Mouse (Mus musculus): Measurements from ENCODE around the gene Idua.

Idua gene

GRCm38 (mm10) chr5:108724006-108724405, 63.9 kb downstream of the Idua start:
- DNase-seq (ENCODE audit: low spot score), result no peak

- no peak for DNase-seq (ENCODE audit: low spot score)
Measured at GRCm38 (mm10) chr5:108726557-108727248, 66.6 kb downstream of the Idua start.

DNA sequence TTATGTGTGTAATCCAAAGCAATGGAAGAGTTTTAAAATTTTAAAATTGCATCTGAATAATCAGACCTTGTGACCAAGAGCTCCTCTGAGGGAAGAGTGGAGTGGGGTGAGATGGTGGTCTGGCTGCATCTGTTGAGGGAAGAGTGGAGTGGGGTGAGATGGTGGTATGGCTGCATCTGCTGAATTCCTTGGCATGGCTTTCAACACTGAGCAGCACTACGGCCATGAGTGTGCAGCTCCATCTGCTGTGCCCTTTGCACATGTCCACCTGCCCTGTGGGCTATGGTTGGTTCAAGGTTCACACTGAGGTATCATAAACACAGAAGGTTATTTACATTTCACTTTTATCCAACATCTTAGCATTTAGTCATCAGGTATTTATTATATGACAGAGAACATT, 67.3 kb downstream of the Idua start:
- no peak for DNase-seq (ENCODE audit: low spot score)

Measured in ovary, postnatal 10 days (tissue).